Mouse (Mus musculus) CH12.LX (cell line): ENCODE measurements at regions not wholly inside any gene's neighbourhood (a gene's known extent, or its start where the extent isn't known, plus 50 kb on each side); places are given as distances from the start of the nearest gene placed in this dataset.

Experiments
- EP300 ChIP-seq: IDR thresholded peaks from 2 replicates; pipeline ENCODE4 v1.6.1; 2011; ENCODE audit warnings: low read length, improper control_type of control experiment
- JUND ChIP-seq: conservative IDR thresholded peaks from 2 replicates; pipeline ENCODE4 v1.6.1; 2011; ENCODE audit warnings: low read depth, low read length, improper control_type of control experiment
- KAT2A ChIP-seq: IDR thresholded peaks from 2 replicates; pipeline ENCODE4 v1.6.1; 2012; ENCODE audit warnings: low read length, improper control_type of control experiment, inconsistent platforms; ENCODE audit not compliant: insufficient replicate concordance
- MAFK ChIP-seq: IDR thresholded peaks from 2 replicates; pipeline ENCODE4 v1.6.1; 2011; ENCODE audit warnings: low read length, improper control_type of control experiment; ENCODE audit not compliant: insufficient replicate concordance

DNA sequence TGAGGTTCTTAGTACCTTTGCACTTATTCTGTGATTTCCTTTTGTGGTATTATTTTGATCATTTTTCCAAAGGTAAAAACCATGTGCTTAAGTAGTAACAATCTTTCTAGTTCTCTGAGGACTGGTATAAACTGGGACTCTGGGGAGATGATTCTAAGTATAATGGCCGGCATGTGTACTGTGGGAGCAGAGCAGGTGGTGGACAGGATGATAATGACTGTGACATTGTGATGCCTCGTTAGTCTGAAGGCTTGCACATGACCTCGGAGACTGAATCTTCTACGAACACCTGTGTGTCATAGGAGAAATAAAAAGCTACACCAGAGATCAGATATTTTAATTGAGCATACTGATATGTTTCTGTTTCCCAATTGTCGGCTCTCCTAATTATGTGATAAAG, 276.4 kb downstream of the Hsfy2 start:
- no peak for TF ChIP-seq KAT2A
- TF ChIP-seq MAFK, result no peak
- no peak for TF ChIP-seq JUND
- TF ChIP-seq EP300, result no peak
